Mouse (Mus musculus): Measurements from ENCODE around the gene Pfkp. TPM values are rescaled to one million over a fixed set of nuclear protein-coding genes. Genes with fewer than 3 reads are reported as not detected.

Gene Pfkp
- polyA plus RNA-seq, 1 experiment = 79.6 TPM

GRCm38 (mm10) chr13:6632513-6632912 lies 16.1 kb downstream of the Pfkp start:
- Histone ChIP-seq H3K4me1 (ENCODE audit: control insufficient read depth, insufficient read depth, low read length) (peaks cover 12% of the 10 kb centered on the region), H3K4me3 (replicated peaks; ENCODE audit: extremely low read depth, low read depth, low read length) (no peak overlapping the region)
- WGBS = 73% methylated on average over 8 of the region's 8 CpGs
- DNase-seq = no peak
- TF ChIP-seq CTCF (IDR thresholded peaks at IDR 0.05; ENCODE audit: insufficient read depth, low read length) (no peak), POLR2A (IDR thresholded peaks at IDR 0.05; ENCODE audit: borderline replicate concordance, extremely low read depth, low read depth, low read length) (no peak)

DNA sequence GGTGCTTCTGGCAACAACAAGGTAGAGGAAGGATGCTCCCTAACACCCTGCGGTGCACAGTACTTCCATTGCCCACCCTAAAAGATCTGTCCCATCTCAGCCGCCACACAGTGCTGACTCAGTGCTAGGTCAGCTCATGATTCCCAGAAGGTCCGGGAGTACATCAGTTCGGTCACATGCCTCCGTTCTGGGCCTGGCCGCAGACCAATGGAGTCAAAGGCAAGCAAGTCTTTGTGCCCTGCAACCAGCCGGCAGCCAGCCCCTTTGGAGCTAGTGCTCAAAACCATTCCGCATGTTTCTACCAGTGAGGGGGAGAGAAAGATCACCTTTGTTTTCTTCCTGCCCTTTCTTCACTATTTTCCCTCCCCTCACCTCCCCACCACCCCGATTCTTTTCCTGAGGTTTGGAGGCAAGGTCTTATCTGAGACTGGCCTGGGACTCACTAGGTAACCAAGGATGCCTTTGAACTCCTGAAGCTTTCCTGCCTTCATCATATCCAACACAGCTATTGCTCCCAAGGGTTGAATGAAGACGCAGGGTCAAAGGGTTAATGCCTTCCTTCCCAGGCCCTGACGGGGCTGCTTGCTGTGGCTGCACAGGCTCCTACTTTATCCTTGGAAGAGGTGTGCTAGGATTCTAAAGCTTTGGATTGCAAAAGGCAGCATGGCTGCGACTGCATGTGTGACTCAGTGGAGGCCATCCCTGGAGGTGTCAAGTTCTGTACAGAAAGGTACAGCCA lies 16.6 kb downstream of the Pfkp start:
- Histone ChIP-seq H3K4me3 (replicated peaks; ENCODE audit: extremely low read depth, low read depth, low read length) (no peak overlapping the region), H3K4me1 (ENCODE audit: control insufficient read depth, insufficient read depth, low read length) (peaks cover 12% of the 10 kb centered on the region)
- DNase-seq = no peak
- TF ChIP-seq POLR2A (IDR thresholded peaks at IDR 0.05; ENCODE audit: borderline replicate concordance, extremely low read depth, low read depth, low read length) (no peak), CTCF (IDR thresholded peaks at IDR 0.05; ENCODE audit: insufficient read depth, low read length) (no peak)
- 85% methylated on average over 12 of the region's 12 CpGs for WGBS

DNA sequence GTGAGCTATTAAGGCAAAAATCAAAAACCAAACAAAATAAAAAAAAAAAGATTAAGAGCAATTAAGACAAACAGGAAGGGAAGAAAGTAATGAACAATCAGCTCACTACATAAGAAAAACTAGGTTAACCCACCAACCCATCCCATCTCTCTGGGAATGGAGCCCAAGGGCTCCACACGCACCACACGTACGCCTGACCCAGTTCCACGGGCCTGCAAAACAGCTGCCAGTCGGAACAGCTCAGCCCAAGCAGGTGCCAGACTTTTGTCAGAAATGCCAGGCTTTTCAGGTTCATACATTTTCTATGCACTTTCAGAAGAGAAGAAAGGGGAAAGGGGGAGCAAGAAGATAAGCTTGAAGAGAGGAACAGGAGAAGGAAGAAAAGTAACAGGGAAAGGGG lies 17.9 kb downstream of the Pfkp start:
- TF ChIP-seq CTCF (IDR thresholded peaks at IDR 0.05; ENCODE audit: insufficient read depth, low read length) = no peak
- TF ChIP-seq POLR2A (IDR thresholded peaks at IDR 0.05; ENCODE audit: borderline replicate concordance, extremely low read depth, low read depth, low read length) = no peak
- DNase-seq = no peak
- Histone ChIP-seq H3K4me1 (ENCODE audit: control insufficient read depth, insufficient read depth, low read length) (peaks cover 3% of the 10 kb centered on the region), H3K4me3 (replicated peaks; ENCODE audit: extremely low read depth, low read depth, low read length) (no peak overlapping the region)
- 87% methylated on average over 5 of the region's 5 CpGs for WGBS

GRCm38 (mm10) chr13:6629927-6630326 lies 18.6 kb downstream of the Pfkp start:
- Histone ChIP-seq H3K4me3 (replicated peaks; ENCODE audit: extremely low read depth, low read depth, low read length) (no peak overlapping the region), H3K4me1 (ENCODE audit: control insufficient read depth, insufficient read depth, low read length) (no peaks in the 10 kb centered on the region)
- no peak for DNase-seq
- WGBS = 79% methylated on average over 5 of the region's 5 CpGs
- TF ChIP-seq CTCF (IDR thresholded peaks at IDR 0.05; ENCODE audit: insufficient read depth, low read length) = no peak
- no peak for TF ChIP-seq POLR2A (IDR thresholded peaks at IDR 0.05; ENCODE audit: borderline replicate concordance, extremely low read depth, low read depth, low read length)

GRCm38 (mm10) chr13:6628998-6629764 lies 19.4 kb downstream of the Pfkp start:
- Histone ChIP-seq H3K4me1 (ENCODE audit: control insufficient read depth, insufficient read depth, low read length) (no peaks in the 10 kb centered on the region), H3K4me3 (replicated peaks; ENCODE audit: extremely low read depth, low read depth, low read length) (no peak overlapping the region)
- TF ChIP-seq POLR2A (IDR thresholded peaks at IDR 0.05; ENCODE audit: borderline replicate concordance, extremely low read depth, low read depth, low read length) (no peak), CTCF (IDR thresholded peaks at IDR 0.05; ENCODE audit: insufficient read depth, low read length) (no peak)
- DNase-seq = no peak
- 87% methylated on average over 14 of the region's 14 CpGs for WGBS

GRCm38 (mm10) chr13:6628261-6628660 lies 20.3 kb downstream of the Pfkp start:
- Histone ChIP-seq H3K4me3 (replicated peaks; ENCODE audit: extremely low read depth, low read depth, low read length) (no peak overlapping the region), H3K4me1 (ENCODE audit: control insufficient read depth, insufficient read depth, low read length) (no peaks in the 10 kb centered on the region)
- 90% methylated on average over 3 of the region's 3 CpGs for WGBS
- no peak for TF ChIP-seq POLR2A (IDR thresholded peaks at IDR 0.05; ENCODE audit: borderline replicate concordance, extremely low read depth, low read depth, low read length)
- no peak for TF ChIP-seq CTCF (IDR thresholded peaks at IDR 0.05; ENCODE audit: insufficient read depth, low read length)
- no peak for DNase-seq

DNA sequence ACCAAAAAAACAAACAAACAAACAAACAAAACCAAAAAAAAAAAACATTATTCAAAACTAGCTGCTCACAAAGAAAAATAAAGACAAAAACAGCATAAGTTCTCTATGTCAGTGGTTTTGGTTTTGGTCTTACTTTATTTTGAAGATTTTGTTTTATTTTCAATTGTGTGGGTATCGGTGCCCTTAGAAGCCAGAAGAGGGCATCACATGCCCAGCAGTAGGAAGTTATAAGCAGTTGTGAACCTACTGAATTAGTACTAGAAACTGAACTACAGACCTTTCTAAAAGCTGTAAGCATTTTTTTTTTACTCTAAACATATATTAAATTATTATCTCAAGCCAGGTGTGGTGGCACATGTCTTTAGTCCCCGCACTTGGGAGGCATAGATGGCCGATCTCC lies 21.2 kb downstream of the Pfkp start:
- no peaks in the 10 kb centered on the region for H3K4me1 ChIP-seq (ENCODE audit: control insufficient read depth, insufficient read depth, low read length)
- TF ChIP-seq CTCF (IDR thresholded peaks at IDR 0.05; ENCODE audit: insufficient read depth, low read length) (no peak), POLR2A (IDR thresholded peaks at IDR 0.05; ENCODE audit: borderline replicate concordance, extremely low read depth, low read depth, low read length) (no peak)
- no peak for DNase-seq
- H3K4me3 ChIP-seq (replicated peaks; ENCODE audit: extremely low read depth, low read depth, low read length) = no peak overlapping the region
- 91% methylated on average over 3 of the region's 3 CpGs for WGBS

DNA sequence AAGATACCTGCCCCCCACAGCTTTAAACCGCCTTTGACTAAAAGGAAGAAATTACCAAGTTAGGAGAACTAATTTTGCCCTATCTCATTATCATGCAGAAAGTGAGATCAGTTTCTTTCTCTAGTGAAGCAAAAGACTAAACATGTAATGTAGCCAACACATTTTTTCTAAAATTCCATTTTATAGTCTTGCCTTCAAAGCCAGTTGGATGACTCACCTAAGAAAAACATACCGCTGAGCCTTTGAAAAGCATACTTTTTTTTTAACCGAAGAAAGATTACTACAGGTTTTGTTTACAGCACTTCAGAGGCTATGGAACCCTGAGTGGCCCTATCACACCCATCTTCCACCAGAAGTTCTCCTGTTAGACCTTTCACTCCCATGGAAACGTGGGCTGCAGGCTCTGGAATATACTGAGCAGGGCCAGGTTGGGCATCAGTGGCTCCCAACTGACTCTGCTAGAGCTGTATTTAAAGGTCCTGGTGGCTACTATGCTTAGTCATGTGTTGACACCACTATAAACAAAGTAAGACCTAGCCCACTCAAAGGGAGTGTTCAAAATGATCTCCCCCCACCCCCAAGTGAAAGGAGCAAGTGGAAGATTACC lies 22.0 kb downstream of the Pfkp start:
- 54% methylated on average over 4 of the region's 4 CpGs for WGBS
- no peak overlapping the region for H3K4me3 ChIP-seq (replicated peaks; ENCODE audit: extremely low read depth, low read depth, low read length)
- DNase-seq = no peak
- TF ChIP-seq CTCF (IDR thresholded peaks at IDR 0.05; ENCODE audit: insufficient read depth, low read length) (no peak), POLR2A (IDR thresholded peaks at IDR 0.05; ENCODE audit: borderline replicate concordance, extremely low read depth, low read depth, low read length) (no peak)
- H3K4me1 ChIP-seq (ENCODE audit: control insufficient read depth, insufficient read depth, low read length) = no peaks in the 10 kb centered on the region

DNA sequence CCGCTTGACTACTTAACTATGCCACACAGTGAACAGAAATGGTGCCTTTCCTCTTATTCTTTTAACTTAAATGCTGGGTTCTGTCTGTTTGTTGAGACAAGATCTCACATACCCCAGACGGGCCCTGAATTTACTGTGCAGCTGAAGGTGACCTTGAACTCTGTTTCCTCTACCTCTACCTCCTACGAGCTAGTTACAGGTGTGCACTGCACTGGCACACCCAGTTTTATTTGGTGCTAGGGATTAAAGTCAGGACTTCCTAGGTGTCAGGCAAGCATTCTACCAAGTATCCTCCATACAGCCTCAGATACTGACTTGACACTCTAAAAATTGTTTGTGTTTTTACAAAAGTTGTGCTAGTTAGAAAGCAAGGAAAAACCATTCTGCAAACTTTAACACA lies 22.6 kb downstream of the Pfkp start:
- no peak for DNase-seq
- Histone ChIP-seq H3K4me3 (replicated peaks; ENCODE audit: extremely low read depth, low read depth, low read length) (no peak overlapping the region), H3K4me1 (ENCODE audit: control insufficient read depth, insufficient read depth, low read length) (no peaks in the 10 kb centered on the region)
- 80% methylated on average over 3 of the region's 3 CpGs for WGBS
- TF ChIP-seq CTCF (IDR thresholded peaks at IDR 0.05; ENCODE audit: insufficient read depth, low read length) (no peak), POLR2A (IDR thresholded peaks at IDR 0.05; ENCODE audit: borderline replicate concordance, extremely low read depth, low read depth, low read length) (no peak)
